Mouse (Mus musculus): ENCODE data around the gene Smco4. TPM values are rescaled to one million over a fixed set of nuclear protein-coding genes. Genes with fewer than 3 reads are reported as not detected.

The Smco4 gene
- polyA plus RNA-seq, 1 experiment from 2014 or later, result 4.1 TPM

- no peak overlapping the region for H3K4me2 ChIP-seq
- H3K4me3 ChIP-seq (replicated peaks), result no peak overlapping the region
- WGBS, result 33% methylated on average over 3 of the region's 3 CpGs
- H3K36me3 ChIP-seq, result no peaks in the 10 kb centered on the region
- H3K27ac ChIP-seq, result 0 out of 2 replicates have a peak overlapping the region, but pooled peaks have one; percentile 8
- H3K9me3 ChIP-seq, result no peaks in the 10 kb centered on the region
- H3K9ac ChIP-seq, result no peak overlapping the region
- no peaks in the 10 kb centered on the region for H3K27me3 ChIP-seq (replicated peaks)
- peaks cover 23% of the 10 kb centered on the region; the same call in 1 of the 2 replicates for H3K4me1 ChIP-seq
- ATAC-seq (ENCODE audit: insufficient read depth, low FRiP score, low read depth), result no peak
Measured at GRCm38 (mm10) chr9:15509363-15509762, 16.1 kb downstream of the Smco4 start.

- no peaks in the 10 kb centered on the region for H3K9me3 ChIP-seq
- H3K4me1 ChIP-seq, result peaks cover 17% of the 10 kb centered on the region; the same call in 1 of the 2 replicates
- H3K36me3 ChIP-seq, result no peaks in the 10 kb centered on the region
- H3K27me3 ChIP-seq (replicated peaks), result no peaks in the 10 kb centered on the region
- no peak for ATAC-seq (ENCODE audit: insufficient read depth, low FRiP score, low read depth)
- H3K9ac ChIP-seq, result no peak overlapping the region
- 33% methylated on average over 3 of the region's 3 CpGs for WGBS
- no peak overlapping the region for H3K4me2 ChIP-seq
- no peak overlapping the region for H3K27ac ChIP-seq
- no peak overlapping the region for H3K4me3 ChIP-seq (replicated peaks)
Measured at GRCm38 (mm10) chr9:15510557-15511310, 17.5 kb downstream of the Smco4 start.

- H3K9me3 ChIP-seq, result no peaks in the 10 kb centered on the region
- H3K4me3 ChIP-seq (replicated peaks), result no peak overlapping the region
- no peak overlapping the region; the same call in 1 of the 2 replicates for H3K27ac ChIP-seq
- H3K9ac ChIP-seq, result no peak overlapping the region
- 44% methylated on average over 7 of the region's 7 CpGs for WGBS
- H3K4me1 ChIP-seq, result peaks cover 8% of the 10 kb centered on the region
- H3K36me3 ChIP-seq, result no peaks in the 10 kb centered on the region
- peak; percentile 67; the same call in 1 of the 2 replicates for ATAC-seq (ENCODE audit: insufficient read depth, low FRiP score, low read depth)
- H3K27me3 ChIP-seq (replicated peaks), result no peaks in the 10 kb centered on the region
- no peak overlapping the region for H3K4me2 ChIP-seq
Measured at GRCm38 (mm10) chr9:15512918-15513317, 19.7 kb downstream of the Smco4 start.

- Histone ChIP-seq H3K4me3 (replicated peaks) (no peak overlapping the region), H3K9ac (no peak overlapping the region), H3K27me3 (replicated peaks) (no peaks in the 10 kb centered on the region), H3K9me3 (no peaks in the 10 kb centered on the region), H3K36me3 (no peaks in the 10 kb centered on the region), H3K4me1 (peaks cover under 1% of the 10 kb centered on the region; the same call in 1 of the 2 replicates), H3K4me2 (no peak overlapping the region), H3K27ac (no peak overlapping the region)
- ATAC-seq (ENCODE audit: insufficient read depth, low FRiP score, low read depth), result no peak
- WGBS, result 70% methylated on average over 2 of the region's 2 CpGs
Measured at GRCm38 (mm10) chr9:15516007-15516406, 22.8 kb downstream of the Smco4 start.

- Histone ChIP-seq H3K27ac (no peak overlapping the region), H3K4me3 (replicated peaks) (no peak overlapping the region), H3K4me2 (no peak overlapping the region), H3K9me3 (no peaks in the 10 kb centered on the region), H3K36me3 (no peaks in the 10 kb centered on the region), H3K27me3 (replicated peaks) (no peaks in the 10 kb centered on the region), H3K4me1 (no peaks in the 10 kb centered on the region; the same call in 1 of the 2 replicates), H3K9ac (no peak overlapping the region)
- 78% methylated on average over 4 of the region's 4 CpGs for WGBS
- ATAC-seq (ENCODE audit: insufficient read depth, low FRiP score, low read depth), result no peak
Measured at GRCm38 (mm10) chr9:15517979-15518378, 24.7 kb downstream of the Smco4 start.

GRCm38 (mm10) chr9:15522348-15522747 is 29.1 kb downstream of the Smco4 start:
- 78% methylated on average over 10 of the region's 10 CpGs for WGBS
- no peak for ATAC-seq (ENCODE audit: insufficient read depth, low FRiP score, low read depth)
- H3K4me2 ChIP-seq, result no peak overlapping the region
- H3K27me3 ChIP-seq (replicated peaks), result no peaks in the 10 kb centered on the region
- H3K27ac ChIP-seq, result 0 out of 2 replicates have a peak overlapping the region, but pooled peaks have one; percentile 16
- no peaks in the 10 kb centered on the region for H3K9me3 ChIP-seq
- H3K9ac ChIP-seq, result no peak overlapping the region
- H3K4me1 ChIP-seq, result peaks cover 8% of the 10 kb centered on the region; the same call in 1 of the 2 replicates
- no peak overlapping the region for H3K4me3 ChIP-seq (replicated peaks)
- H3K36me3 ChIP-seq, result no peaks in the 10 kb centered on the region

- no peaks in the 10 kb centered on the region for H3K27me3 ChIP-seq (replicated peaks)
- no peaks in the 10 kb centered on the region for H3K9me3 ChIP-seq
- no peak overlapping the region for H3K9ac ChIP-seq
- 58% methylated on average over 5 of the region's 5 CpGs for WGBS
- peaks cover 8% of the 10 kb centered on the region; the same call in 1 of the 2 replicates for H3K4me1 ChIP-seq
- ATAC-seq (ENCODE audit: insufficient read depth, low FRiP score, low read depth), result peak; percentile 50; the same call in 1 of the 2 replicates
- peak overlapping the region; percentile 40; the same call in 1 of the 2 replicates for H3K27ac ChIP-seq
- no peak overlapping the region for H3K4me3 ChIP-seq (replicated peaks)
- no peak overlapping the region for H3K4me2 ChIP-seq
- H3K36me3 ChIP-seq, result no peaks in the 10 kb centered on the region
Measured at GRCm38 (mm10) chr9:15522887-15523286, 29.7 kb downstream of the Smco4 start.

- H3K4me1 ChIP-seq, result 0 out of 2 replicates have a peak, but pooled peaks cover 12% of the 10 kb centered on the region
- no peak for ATAC-seq (ENCODE audit: insufficient read depth, low FRiP score, low read depth)
- H3K27ac ChIP-seq, result peak overlapping the region; percentile 40; the same call in 1 of the 2 replicates
- no peak overlapping the region for H3K9ac ChIP-seq
- H3K4me3 ChIP-seq (replicated peaks), result no peak overlapping the region
- no peaks in the 10 kb centered on the region for H3K27me3 ChIP-seq (replicated peaks)
- 83% methylated on average over 6 of the region's 6 CpGs for WGBS
- H3K9me3 ChIP-seq, result no peaks in the 10 kb centered on the region
- no peaks in the 10 kb centered on the region for H3K36me3 ChIP-seq
- no peak overlapping the region for H3K4me2 ChIP-seq
Measured at GRCm38 (mm10) chr9:15523646-15524045, 30.4 kb downstream of the Smco4 start.

DNA sequence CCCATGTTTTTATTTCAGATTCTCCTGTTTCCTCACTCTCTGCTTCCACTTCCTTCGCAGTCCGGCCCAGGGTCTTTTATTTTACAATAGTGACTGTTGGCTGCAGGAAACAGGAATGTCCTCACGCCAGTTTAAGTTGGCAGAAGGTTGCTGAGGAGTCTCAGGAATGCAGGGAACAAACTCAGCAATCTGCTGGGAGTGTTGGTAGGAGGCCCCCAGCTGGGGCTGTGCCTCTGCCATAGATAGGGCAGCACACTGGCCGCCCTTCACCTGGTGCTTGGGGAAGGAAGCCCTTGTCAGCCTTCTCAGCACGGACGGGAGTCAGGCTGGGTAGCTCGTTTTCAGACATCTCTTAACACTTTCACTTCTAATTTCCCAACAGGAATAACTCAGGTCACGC is 32.0 kb downstream of the Smco4 start:
- no peaks in the 10 kb centered on the region for H3K36me3 ChIP-seq
- H3K4me3 ChIP-seq (replicated peaks), result no peak overlapping the region
- H3K4me2 ChIP-seq, result no peak overlapping the region
- H3K27me3 ChIP-seq (replicated peaks), result no peaks in the 10 kb centered on the region
- H3K9me3 ChIP-seq, result no peaks in the 10 kb centered on the region
- H3K4me1 ChIP-seq, result peaks cover 26% of the 10 kb centered on the region
- WGBS, result 45% methylated on average over 8 of the region's 8 CpGs
- no peak overlapping the region for H3K9ac ChIP-seq
- ATAC-seq (ENCODE audit: insufficient read depth, low FRiP score, low read depth), result peak; percentile 29; the same call in 1 of the 2 replicates
- peak overlapping the region; percentile 67 for H3K27ac ChIP-seq

GRCm38 (mm10) chr9:15526539-15526938 is 33.3 kb downstream of the Smco4 start:
- peaks cover 31% of the 10 kb centered on the region for H3K4me1 ChIP-seq
- H3K27ac ChIP-seq, result no peak overlapping the region
- H3K27me3 ChIP-seq (replicated peaks), result no peaks in the 10 kb centered on the region
- no peaks in the 10 kb centered on the region for H3K36me3 ChIP-seq
- no peaks in the 10 kb centered on the region for H3K9me3 ChIP-seq
- H3K4me2 ChIP-seq, result no peak overlapping the region
- H3K9ac ChIP-seq, result no peak overlapping the region
- no peak for ATAC-seq (ENCODE audit: insufficient read depth, low FRiP score, low read depth)
- 72% methylated on average over 7 of the region's 7 CpGs for WGBS
- H3K4me3 ChIP-seq (replicated peaks), result no peak overlapping the region

DNA sequence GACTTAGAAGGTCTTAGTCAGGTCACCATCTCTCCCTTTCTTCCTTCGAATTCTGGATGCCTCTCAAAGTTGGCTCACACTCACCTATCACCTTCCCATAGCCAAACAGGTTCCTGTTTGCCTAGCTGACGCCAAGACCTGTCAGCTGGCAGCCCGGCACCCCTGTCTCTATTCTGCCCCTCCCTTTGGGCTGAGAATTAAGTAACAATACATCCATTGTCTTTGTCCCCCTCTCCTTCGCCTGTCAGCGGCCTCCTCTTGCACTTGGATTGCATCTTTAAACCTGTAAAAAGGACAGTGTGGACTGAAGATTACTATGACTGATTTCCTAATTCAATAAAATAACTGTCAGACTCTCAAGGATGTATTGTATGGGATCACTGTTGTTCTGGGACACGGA is 34.6 kb downstream of the Smco4 start:
- Histone ChIP-seq H3K36me3 (no peaks in the 10 kb centered on the region), H3K4me1 (peaks cover 31% of the 10 kb centered on the region), H3K9ac (no peak overlapping the region), H3K9me3 (no peaks in the 10 kb centered on the region), H3K4me2 (no peak overlapping the region), H3K27ac (no peak overlapping the region), H3K27me3 (replicated peaks) (no peaks in the 10 kb centered on the region), H3K4me3 (replicated peaks) (no peak overlapping the region)
- WGBS, result 47% methylated on average over 6 of the region's 6 CpGs
- ATAC-seq (ENCODE audit: insufficient read depth, low FRiP score, low read depth), result no peak

- no peak overlapping the region for H3K9ac ChIP-seq
- no peak overlapping the region for H3K4me2 ChIP-seq
- 57% methylated on average over 7 of the region's 7 CpGs for WGBS
- H3K4me1 ChIP-seq, result peaks cover 31% of the 10 kb centered on the region
- H3K4me3 ChIP-seq (replicated peaks), result no peak overlapping the region
- no peak for ATAC-seq (ENCODE audit: insufficient read depth, low FRiP score, low read depth)
- no peaks in the 10 kb centered on the region for H3K36me3 ChIP-seq
- H3K27ac ChIP-seq, result no peak overlapping the region
- H3K9me3 ChIP-seq, result no peaks in the 10 kb centered on the region
- no peaks in the 10 kb centered on the region for H3K27me3 ChIP-seq (replicated peaks)
Measured at GRCm38 (mm10) chr9:15528368-15528767, 35.1 kb downstream of the Smco4 start.
